Mouse (Mus musculus): Measurements from ENCODE around the gene Irf9.

DNA sequence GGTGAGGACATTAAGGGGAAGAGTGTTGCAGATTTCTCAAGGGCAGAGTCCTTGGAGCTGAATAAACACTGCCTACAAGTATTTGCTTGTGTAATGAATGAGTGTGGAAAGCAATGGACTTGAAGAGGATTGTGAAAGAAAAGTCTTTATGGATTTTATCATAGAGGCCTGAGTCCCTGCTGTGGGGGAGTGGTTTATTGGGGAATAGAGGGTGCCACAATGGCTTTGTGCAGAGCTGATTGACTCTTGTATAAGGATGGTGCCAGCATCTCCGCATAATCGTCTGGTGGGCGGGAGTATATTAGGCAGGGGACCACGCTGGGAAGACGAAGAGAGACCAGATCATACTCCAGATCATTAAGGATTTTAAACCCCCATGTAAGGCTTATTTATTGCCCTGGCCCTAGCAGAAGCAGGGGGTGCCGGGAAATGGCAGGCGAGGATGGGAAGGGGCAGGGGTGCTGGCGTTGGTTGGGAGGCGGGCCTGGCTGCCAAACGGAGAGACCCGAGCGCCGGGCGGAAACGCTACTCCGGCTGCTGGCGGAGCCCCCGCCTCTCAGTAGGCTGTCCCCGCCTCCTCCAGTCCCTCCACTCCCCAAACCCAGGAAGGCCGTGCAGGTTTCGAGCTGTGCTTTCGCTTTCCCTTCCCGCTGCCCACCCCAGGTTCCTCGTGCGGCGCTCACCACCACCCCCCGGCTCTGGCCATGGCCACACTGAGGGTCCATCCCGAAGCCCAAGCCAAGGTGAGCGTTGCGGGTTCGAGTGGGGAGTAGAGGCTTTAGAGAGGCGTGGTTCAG lies 25.3 kb upstream of the Irf9 start, which contains the start of gene Psme1:
- TF ChIP-seq CTCF (IDR thresholded peaks at IDR 0.05; ENCODE audit: borderline replicate concordance, insufficient read depth, low read length), result no peak
- peak; percentile 73 for TF ChIP-seq POLR2A (IDR thresholded peaks at IDR 0.05; ENCODE audit: low read depth, low read length)
